Mouse (Mus musculus): ENCODE results near the gene Hoxb1.

DNA sequence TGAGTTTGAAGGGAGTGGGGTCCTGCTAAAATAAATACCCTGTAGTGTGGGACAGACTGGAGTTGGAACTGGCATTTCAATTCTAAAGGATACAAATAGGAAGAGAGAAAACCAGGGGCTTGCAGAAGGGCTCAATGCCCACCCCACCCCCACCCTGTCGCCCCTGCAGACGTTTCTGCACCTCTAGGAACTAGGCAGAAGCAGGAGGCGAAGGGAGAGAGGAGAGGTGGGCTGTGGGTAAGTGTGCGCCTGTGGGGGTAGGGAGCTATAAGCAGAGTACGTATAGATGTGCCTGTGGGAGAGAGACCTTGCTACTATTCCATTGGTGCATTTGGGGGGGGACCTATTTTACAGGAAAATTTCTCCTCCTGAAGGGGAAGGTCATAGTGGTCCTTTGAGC is 37.8 kb upstream of the Hoxb1 start:
- TF ChIP-seq EP300 (optimal IDR thresholded peaks at IDR 0.05) (no peak), CTCF (IDR thresholded peaks at IDR 0.05; ENCODE audit: low read depth) (no peak)
